Mouse (Mus musculus) granulocyte monocyte progenitor cell, adult 5-6 weeks (primary cell): Measurements from ENCODE around the gene Msi2. TPM values are rescaled to one million over a fixed set of nuclear protein-coding genes. Genes with fewer than 3 reads are reported as not detected.

Experiments used
- ATAC-seq: replicated peaks from 2 replicates; pipeline ENCODE4 v1.8.0; 2016; ENCODE audit warnings: mild to moderate bottlenecking, moderate TSS enrichment, inconsistent platforms; ENCODE audit not compliant: poor library complexity, severe bottlenecking
- total RNA-seq, 2 experiments: library from RNA; stranded (forward) in 1 of 2; stranded (reverse) in 1 of 2; fragments of 200-712, 200-1000 nt in 1 of 2; fragments of >200 nt in 1 of 2; fragmentation: Nextera tagmentation in 1 of 2; gene quantifications; 2 replicates each; pipeline ENCODE4 v1.2.3; 2014 to 2017

The Msi2 gene
- total RNA-seq, 2 experiments from 2014 or later, result 34.7 to 39.6 TPM

DNA sequence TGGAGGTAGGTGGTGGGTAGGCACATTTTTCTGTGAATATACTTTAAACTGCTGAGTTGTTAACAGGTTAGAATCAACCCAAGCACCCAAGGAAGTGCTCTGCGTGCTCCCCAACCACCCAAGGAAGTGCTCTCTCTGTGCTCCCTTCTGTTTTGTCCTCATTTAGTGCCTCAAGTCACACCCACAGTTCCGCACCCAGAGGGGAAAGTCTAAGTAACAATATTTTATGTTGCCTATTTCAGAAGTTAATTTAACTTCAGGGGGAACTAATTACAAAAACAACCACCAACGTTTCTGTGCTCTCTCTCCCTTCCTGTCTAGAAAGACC, 119.5 kb downstream of the Msi2 start:
- ATAC-seq, result peak; percentile 2; the same call in 1 of the 2 replicates

DNA sequence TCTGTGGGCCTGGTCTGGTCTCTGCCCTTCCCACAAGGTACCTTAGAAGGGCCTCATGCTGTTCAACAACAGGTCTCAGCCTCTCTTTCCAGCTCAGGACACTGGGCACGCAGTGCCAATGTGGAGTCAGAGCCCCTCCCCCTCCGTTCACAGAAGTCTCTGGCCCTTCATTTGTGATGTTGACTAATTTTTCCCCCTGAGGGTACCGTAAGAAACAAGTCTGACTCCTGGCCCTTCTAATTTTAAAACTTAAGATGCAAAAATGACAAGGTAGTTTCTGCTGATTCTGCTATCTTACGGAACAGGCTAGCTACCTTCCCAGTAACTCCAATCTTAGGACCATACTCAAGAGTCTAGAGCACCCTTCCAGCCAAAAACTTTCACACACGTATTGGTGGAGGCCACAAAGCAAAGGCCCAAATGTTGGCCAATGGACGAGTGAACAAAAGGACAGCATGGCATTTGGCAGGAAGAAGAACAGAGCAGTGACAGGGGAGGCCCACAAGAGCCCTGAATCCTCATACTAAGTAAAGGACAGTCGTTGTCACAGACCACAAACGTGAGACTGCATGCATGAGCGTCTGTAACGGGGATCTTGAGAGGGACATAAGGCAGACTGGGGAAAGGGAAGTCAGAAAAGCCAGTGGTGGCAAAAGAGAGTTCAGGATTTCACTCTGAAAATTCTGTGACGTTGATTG, 120.0 kb downstream of the Msi2 start:
- peak; percentile 61 for ATAC-seq

DNA sequence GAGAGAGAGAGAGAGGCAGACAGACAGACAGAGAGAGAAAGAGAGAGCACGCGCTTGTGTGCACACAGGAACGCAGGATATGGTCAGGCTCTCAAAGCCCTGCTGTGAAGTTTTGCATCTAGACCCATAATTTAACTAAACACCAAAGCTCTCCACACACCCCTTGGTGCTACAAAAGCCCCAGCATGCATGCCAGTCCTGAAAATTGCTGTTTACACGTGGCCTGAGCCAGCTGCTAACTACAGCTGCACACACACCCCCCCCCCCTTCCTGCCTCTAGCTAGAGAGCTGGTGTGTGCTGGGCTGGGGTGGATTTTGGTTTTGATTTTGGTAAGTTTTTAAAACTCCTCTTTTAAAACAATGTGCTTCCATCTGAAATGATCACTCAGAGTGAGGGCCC, 122.7 kb downstream of the Msi2 start:
- ATAC-seq, result no peak

DNA sequence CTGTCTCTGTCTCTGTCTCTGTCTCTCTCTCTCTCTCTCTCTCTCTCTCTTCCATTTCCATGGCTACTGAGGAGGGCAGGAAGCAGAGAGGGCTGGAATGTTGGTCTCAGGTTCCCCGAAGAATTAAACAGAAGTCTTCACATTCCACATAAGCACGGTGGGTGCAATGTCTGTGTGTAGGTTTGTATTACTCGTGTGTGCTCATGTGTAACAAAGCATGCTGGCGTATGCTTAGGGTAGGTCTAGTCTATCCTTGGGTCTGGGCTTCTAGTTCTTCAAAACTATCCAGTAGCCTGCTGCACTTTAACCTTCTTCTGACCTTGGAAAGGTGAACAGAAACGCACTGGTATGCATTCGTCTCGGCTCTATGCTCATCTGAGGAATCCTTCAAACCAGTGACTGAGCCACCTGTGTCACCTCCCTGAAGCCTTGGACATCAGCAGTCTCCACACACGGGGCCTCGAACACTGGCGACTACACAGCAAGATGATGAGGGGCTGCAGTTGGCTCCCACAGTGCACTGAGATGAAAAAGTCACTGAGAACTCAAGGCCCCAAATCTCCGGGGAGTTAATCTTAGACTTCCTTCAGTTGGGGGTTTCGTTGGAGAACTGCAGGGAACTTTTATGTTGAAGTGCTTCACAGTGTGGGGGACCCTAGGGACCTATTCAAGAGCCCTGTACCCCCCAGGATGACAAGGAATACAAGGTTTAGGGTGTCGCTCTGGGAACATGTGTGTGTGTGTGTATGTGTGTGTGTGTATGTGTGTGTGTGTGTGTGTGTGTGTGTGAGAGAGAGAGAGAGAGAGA, 123.3 kb downstream of the Msi2 start:
- no peak for ATAC-seq

DNA sequence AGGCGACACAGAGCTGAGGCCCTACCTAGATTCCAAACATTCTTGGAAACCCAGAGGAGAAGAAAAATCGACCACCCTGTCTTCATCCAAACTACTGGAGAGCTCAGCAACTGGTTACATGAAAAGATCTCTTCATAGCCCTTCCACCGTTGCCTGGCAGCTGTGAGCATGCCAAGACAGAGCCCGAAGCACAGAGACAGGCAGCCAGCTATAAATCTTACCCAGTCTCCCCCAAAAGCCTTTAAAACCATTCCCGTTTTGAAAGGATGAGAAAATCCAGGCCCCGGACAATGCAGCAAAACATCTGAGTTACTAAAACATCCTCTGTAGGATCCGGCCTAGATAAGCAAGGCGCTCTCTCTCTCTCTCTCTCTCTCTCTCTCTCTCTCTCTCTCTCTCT, 124.3 kb downstream of the Msi2 start:
- ATAC-seq, result no peak

DNA sequence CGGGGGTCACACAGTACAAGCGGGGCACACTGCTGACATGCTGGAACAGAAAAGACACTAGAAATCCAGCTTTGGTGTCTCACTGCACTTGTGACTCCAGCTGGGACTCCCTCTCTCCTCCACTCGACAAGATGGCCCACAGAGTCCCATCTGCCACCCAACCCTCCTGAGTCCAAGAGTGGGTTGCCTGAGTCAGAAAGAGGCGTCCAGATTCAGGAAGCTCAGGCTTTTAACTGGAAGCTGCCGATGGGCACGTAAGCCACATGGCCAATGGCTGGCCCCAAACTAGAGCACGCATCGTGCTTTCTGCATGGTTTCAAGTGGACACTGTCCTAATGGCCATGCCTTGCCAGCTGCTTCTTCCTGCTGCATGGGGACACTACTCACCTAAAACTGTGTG, 126.2 kb downstream of the Msi2 start:
- no peak for ATAC-seq

DNA sequence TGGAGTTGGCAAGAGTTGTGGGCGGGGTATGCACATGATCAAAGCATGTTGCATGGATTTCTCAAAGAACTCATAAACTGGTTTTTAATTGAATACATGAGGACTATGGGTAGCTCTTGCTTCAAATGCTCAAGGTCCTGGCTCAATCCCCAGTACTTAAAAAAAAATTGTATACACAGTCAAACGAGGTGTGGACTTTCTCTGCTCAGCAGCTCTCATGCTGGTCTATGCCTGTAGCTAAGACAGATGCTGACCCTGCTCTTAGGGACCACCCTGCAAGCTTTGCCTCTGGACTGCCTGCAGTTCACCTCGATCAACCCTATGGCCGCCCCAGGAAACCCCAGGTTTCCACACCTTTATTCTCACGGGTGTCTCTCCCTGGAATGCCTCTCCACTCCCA, 127.7 kb downstream of the Msi2 start:
- no peak for ATAC-seq

DNA sequence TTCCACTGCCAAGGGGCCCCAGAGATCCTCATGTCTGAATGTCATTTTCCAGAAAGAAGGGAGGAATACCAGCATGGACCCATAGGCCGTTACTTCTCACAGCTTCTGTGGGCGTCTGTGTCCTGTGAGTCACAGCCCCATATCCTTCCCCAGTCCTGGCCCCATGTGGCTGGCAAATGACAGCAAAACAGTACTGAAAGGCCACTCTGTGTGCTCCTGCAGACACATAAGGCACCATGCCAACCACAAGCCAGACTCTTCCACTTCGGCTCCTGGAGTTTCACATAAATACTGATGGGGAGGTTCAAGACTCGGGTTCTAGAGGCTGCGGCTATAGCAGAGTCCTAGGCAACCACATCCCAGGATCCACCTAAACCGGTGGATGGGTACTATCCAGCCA, 128.7 kb downstream of the Msi2 start:
- no peak for ATAC-seq

DNA sequence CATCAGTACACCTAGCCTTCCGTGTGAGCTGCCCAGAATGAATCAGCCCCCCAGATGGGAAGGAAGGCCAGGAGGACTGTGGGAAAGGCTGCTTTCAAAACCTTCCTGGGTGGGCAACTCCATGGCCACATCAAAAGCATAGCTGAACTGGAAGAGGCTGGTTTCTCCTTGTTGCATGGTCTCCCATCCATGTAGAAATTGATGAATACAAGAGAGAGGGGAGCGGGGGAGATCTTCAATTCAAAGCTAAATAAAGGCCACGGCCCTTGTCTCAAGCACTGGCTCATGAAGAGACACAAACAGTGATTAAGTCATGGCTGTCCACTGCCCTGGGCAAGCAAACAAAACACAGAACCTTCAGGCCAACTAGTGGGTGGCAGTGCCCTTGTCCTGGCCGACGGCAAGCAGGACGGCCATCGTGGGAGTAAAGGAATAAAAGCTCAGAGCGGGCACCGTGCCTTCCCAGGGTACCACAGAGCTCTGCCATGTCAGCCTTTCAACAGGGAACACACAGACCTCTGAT, 129.6 kb downstream of the Msi2 start:
- ATAC-seq, result no peak

DNA sequence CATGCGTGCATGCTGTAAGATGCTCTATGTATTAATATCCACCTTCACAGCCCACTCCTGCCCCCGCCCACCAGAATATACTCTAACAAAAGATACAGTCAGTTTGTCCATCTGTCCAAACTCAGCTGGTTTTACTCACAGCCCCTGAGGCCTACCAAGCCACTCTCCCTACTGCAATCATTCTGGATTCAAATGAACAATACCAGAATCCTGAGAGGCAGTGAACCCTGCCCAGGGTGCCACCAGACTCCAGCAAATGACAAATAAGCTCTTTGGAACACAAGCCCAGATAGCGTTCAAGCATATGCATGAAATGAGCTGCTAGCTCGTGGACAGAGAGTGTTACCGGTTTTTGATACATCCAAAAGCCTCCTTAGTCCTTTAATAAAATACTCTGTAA, 130.6 kb downstream of the Msi2 start:
- ATAC-seq, result no peak

DNA sequence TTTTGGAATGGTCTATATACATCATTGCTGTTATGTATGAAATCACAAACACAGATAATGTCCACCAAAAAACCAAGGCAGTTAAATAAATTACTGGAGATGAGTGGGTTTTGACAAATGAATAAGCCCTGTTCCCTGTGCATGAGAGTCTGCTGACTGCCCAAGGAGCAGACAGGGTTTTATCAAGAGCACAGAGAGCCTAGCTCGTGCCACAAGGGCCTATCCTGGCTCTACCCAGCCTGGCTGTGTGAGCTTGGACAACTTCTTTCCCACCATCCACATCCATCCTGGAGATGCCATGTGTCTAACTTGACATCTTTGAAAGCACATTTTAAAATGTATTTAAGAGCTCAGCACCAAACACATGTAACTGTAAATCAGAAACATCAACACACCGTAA, 132.4 kb downstream of the Msi2 start:
- ATAC-seq, result no peak

DNA sequence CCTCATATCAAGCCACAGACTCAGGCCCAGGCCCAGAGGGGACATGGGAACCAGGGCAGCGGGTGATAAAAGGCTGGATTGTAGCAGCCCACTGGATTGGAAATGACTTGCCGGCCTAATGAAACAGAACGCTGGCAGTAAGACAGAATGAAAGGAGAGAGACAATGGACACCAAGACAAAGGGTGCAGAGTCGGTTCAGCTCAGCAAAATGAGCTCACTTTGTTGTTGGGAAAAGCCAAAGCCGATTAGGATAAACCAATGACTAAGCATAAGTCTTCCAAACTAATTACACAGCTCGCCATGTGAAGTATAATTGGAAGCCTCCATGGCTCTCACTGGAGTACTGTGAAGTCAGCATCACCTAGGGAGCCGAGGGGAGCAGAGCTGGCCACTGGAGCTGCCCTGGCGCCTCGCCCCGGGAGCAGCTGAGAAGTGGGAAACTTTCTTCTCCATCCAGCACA, 133.1 kb downstream of the Msi2 start:
- no peak for ATAC-seq

DNA sequence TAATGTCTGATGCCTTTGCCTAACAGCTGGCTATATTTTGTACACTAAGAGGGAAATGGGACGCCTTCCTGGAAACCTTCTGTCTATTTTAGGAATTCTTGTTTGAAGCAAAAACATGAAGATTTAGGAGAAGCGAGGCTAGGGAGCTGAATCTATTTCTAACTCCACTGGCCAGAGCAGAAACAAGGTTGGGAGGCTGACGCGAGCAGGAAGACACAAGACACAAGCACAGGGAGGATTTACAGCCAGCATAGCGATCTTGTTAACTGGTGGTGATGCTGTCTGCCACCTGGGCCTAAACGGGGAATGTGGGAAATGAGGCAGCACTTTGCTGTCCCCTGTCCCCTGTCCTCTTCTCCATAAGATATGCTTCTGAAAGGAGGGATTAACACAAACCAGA, 134.4 kb downstream of the Msi2 start:
- no peak for ATAC-seq

DNA sequence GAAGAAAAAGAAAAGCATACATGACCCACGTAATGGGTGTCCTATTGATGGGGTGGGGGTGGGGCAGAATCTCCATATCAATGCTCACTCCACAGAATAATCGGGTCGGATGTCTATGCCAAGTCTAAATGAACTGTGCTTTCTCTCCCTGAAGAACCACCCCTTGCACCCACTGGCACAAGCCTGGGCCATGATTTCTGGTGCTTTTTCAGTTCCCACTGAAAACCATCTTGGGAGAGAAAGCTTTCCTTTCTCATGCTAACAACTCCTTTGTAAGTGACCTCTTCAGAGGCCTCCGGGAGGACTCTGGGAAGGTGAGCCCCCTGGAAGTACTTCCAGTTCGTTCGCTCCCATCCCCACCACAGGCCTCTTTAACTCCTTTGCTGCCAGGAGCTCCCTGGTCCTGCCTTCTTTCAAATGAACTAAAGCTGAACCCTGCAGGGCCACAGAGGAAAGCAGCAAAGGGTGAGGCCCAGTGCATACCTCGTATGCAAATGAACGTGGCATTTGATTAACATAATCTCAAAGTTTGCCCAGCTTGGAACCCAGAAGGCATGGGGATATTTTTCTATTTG, 135.0 kb downstream of the Msi2 start:
- ATAC-seq, result no peak

DNA sequence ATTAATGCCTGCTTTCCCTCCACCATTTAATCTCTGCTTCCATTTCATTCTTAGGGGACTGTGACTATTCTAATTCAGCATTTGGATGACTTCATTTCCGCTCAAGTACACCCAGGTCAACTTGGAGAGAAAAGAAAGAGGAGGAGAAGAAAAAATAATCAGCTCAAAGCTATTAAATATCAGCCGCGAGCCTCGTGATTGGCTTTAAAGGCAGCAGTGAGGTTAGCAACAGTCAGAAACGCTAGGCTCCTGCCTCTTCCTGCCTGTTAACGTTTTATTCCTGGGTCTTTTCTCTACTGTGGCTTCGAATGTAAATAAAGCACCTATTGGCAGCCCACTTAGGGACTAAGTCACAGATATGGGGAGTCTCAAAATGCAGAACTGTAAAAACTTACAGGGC, 135.5 kb downstream of the Msi2 start:
- no peak for ATAC-seq

DNA sequence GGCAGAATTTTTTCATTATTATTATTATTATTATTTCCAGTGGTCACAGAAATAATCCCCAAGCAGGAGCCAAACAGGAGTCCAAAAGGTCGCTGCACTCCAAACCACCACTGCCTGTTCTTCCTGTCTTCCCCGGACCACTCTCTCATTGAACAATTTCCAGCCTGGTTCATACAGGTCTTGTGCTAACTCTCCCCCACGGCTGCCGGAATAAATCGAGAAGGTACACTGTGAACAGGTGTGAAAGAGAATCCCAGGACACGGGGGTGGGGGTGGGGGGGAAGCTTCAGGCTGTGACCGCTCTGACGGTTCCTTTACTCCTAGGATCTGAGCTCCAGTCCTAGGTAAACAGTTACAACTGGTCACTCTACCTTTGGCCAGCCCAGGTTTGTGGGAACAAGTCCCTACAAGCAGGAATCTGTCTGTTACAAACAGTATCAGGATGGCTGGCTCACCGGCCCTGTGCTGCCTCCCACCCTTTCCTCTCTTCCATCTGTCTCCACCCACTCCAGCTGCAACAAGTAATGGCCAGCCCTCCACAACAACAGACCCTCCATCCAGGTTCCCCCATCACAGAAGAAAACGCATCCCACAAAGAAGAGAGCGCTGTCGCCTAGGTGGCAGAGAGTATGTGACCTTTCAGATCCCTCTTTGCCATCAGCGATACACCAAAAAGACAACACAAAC, 136.1 kb downstream of the Msi2 start:
- ATAC-seq, result no peak

DNA sequence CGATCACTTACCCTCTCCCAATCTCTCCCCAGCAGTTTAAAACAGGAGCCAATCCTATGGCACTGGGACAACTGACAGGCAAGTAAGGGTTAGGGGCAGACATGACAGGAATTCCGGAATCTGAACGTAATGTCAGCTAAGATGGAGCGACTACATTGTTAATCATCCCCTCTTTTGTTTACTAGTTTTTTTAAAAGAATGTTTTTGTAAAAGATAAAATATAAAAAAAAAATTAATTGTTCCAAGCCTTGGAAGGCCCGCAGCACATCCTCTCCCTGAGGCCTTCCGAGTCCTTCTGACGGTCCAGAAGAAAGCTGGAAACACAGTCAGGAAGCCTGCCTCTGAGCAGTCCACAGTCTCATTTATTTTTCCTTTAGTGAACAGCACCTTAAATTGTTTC, 136.9 kb downstream of the Msi2 start:
- ATAC-seq, result no peak

DNA sequence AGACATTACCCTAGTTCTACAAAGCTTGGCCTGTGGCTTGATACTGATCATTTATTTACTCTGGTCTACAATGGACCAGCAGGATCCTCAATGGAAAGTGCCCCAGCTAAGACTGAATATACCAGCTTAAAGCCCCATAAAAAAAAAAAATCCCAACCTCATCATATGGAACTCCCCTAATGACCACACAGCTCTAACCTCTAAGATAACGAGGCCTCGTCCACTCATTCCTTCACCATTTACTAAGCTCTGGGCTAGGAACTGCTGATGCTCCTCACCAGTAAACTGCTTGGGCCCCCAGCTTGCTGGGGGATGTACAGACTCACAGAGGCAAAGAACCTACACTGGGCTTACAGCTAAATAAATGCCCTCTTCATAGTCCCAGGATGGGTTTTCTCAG, 139.6 kb downstream of the Msi2 start:
- no peak for ATAC-seq

DNA sequence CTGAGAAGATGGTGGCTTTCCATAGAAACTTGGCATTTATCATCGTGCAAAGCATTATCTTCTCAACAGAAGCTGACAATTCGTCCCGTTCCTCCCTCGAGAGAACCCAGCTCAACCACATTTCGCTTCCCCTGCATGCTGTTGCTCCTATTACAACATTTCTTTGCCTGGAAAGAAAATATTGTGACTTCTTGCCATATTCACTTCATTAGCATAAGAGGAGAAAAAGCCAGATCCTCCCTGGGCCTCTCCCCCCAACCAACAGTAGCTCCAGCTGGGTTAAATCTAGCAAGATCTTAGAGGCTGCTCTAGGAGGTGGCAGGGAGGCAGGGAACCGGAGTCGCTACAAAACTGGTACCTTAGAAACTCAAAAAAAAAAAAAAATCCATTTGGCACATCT, 141.2 kb downstream of the Msi2 start:
- ATAC-seq, result 0 out of 2 replicates have a peak, but pooled peaks have one; percentile 25

DNA sequence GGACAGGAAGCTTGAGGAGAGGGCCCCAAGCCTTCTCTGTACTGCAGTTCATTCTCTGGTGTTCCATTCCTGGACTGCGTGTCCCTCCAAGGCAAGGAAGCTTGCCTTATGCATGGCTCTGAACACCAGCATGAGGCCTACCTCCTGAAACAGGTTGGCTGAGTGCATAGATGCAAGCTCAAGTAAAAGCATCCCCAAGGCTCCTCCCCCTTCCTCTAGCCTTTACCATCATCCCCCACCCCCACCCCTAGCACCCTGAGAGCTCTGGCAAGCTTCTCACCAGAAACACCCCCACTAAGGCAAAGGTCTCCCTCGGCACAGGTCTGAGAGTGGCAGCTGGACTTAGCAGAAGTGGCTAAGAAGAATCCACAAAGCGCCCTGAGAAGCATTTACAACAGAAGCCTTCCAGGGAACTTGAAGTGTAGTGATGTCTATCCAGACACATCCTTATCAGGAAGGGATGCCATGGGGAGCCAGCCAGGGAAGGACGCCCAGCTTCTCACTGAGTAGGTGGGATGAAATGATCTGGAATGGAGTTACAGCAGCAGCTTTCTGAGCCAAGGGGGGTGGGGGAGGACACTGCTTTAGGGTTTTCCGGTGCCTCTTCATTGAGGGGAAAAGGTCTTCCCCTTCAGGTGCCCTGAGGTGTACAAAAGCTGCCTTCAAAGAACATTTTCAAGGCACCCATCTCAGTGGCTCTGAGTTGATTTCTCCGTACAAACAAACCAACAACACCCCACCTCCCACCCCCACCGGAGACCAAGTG, 141.9 kb downstream of the Msi2 start:
- ATAC-seq, result no peak
